Mouse (Mus musculus): ENCODE data around the gene Trip6.
A peak's percentile ranks its signal among the peaks of the same experiment; 100 is the strongest.

The Trip6 gene

DNA sequence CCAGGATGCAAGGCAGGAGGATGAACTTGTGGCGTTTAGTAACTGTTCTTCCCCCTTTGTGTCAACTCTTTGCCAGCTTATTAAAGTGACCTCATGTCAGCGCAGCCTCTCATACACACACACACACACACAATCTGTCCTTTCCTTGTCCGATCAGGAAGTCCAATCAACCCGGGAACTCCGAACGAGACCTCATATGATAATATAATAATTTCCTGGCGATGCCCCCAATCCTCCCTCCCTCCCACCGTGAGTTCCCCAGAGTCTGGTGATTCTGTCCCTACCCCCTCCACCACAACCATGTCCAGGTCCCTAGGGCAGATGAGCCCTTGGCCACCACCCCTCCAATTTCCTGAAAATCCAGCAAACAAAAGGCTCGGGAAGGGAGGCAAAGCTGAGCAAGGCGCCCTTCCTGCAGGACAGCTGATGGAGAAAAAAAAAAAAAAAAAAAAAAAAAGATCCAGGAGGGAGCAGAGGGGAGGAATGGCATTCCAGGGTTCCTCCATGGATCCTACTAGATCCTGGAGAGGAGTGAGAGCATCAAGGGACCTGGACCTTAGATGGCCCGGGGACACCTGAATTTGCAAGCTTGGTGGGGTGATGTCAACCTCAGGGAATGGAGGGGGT, 24.6 kb upstream of the Trip6 start:
- no peak for DNase-seq (ENCODE audit: low read depth)

DNA sequence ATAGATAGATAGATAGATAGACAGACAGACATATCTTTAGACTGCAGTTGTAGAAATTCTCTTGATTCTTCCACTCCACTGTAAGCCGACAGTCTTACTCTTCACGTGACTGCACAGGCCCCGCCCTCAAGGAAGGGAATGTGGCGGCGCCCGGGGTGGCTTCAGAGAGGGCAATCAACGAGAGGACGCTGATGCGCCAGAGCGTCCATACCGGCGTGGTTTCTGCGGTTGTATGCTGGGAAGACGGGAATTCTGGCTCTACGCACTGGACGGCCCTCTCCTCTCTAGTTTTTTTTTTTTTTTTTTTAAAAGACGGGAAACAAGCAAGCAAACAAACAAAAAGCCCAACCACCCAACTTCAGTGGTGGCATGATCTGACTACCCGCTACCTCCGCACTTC, 24.1 kb upstream of the Trip6 start:
- peak; percentile 72 for DNase-seq (ENCODE audit: low read depth)

DNA sequence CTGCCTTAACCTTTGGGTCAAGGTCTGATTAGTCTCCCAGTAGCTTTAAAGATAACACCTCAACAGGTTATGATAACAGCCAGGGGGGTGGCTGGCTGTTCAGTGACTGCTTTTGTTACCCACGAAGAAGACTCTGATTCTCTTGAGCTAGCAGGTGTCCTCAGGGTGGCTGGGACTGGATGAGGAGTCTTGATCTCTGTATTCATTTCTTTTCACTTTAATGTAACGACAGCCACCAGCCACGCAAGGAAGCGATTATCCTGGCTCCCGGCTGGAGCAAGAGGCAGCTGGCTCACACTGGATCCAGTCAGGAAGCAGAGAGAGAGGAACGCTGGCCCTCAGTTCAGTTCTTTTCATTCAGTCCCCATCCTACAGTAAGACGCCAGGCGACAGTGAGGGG, 23.0 kb upstream of the Trip6 start:
- DNase-seq (ENCODE audit: low read depth), result no peak

DNA sequence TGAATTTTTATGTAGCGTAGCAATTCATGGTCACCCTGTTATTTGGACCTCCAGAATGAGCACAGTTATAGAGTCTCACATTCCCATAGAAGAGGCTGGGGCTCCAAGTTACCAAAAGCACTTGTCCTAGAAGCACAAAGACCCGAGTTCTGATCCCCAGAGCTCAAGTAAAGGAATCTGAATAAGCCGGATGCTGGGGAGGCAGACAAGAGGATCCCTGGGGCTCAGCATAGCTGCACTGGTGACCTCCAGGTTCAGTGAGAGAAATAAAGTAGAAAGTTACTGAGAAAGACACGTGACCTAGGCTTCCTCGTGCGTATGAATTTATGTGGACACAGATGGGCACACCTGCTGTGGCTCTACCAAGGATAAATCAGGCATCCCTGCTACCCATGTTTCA, 20.9 kb upstream of the Trip6 start:
- no peak for DNase-seq (ENCODE audit: low read depth)

DNA sequence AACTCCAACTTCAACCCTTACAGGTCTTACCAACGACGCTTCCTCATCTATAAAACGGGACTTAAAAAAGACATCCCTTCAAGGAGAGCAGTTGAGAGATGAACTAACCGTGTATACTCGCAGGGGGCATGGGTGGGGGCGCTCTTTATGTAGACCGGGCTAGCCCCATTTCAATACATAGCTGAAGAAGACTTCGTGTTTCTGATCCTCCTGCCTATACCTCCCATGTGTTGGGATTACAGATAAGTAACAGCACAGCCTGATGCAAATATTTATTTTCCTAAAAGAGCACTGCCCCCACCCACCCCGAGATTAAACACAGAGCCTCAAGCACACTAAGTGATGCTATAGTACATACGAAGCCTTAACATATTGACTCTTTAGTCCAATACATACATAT, 20.1 kb upstream of the Trip6 start:
- DNase-seq (ENCODE audit: low read depth), result no peak

DNA sequence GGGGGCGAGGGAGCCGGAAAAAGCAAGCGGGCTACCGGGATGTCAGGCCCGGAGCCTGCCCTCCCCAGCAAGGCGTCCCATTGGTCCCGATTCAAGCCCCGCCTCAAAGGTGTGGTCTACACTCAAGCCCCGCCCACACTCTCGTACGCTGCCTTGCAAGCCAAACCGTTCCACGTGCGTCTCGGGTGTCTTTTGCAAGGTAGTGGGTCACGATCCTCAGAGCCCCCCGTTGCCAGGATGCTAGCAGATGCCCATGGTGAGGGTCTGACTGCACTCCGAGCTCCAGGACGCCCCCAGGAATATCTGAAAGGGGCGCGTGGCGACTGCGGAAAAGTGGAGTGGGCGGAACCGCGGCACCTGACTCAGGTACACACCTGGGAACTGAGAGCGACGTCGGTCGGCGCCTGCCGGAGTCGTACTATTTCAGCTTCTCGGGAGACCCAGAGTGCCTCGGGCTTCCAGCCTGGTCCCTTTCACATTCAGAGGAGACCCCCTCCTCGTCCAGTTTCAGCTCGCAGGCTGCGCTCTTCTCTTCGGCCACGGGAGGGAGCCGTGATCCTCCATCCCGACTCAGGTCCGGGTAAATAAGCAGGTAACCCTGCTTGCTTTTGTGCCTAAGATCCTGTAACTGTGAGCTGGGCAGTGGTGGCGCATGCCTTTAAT, 19.4 kb upstream of the Trip6 start, which contains the start of gene Slc12a9:
TSS of gene Slc12a9 (minus strand) at position 86 of the 663 bp plus-strand sequence.
- peak; percentile 86 for DNase-seq (ENCODE audit: low read depth)

DNA sequence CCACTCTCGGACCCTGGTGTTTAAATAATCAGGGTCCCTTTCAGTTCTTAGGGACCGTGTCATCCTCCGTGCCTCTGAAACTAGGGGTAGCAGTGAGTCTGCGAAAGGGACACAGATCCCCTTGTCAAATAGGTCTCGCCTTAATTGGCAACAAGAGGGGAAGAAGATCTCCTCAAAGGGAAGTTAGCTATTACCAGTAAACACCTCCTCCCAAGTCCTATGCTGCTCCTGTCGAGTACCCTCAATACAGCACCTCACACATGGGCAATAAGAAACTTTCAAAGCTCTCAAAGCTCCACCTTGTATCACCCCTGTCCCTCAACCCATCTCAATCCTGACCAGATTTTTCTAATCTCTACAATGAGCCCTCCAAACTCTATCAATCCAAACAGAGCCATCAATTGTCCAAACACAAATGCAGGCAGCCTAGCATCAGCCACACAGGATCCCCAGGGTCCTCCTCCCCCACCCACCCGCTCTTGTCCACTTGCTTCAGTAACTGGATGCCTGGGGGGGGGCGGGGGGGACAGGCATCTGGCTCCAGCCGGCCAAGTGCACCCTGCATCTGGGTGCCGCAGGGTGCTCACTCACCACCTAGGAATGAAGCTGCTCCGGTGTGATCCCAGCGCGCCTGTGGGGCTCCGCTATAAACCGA, 18.8 kb upstream of the Trip6 start:
- no peak for DNase-seq (ENCODE audit: low read depth)

DNA sequence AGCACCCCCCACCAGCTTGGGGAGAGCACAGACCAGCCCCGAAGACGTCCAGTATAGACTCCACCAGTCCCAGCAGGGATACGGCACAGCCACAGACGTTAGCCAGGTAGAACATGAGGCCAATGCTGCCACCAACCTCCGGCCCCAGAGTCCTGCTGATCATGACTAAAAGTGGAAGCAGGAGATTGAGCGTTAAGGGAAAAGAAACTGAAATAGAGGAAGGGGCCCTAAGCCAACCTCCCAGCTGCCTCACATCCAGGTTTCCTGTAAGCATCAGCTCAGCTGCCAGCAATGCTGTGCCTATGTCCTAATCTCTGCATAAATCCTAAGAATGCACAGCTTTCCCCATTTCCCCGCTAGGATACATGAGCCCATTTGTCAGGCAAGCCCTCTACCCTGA, 16.7 kb upstream of the Trip6 start:
- DNase-seq (ENCODE audit: low read depth), result no peak

DNA sequence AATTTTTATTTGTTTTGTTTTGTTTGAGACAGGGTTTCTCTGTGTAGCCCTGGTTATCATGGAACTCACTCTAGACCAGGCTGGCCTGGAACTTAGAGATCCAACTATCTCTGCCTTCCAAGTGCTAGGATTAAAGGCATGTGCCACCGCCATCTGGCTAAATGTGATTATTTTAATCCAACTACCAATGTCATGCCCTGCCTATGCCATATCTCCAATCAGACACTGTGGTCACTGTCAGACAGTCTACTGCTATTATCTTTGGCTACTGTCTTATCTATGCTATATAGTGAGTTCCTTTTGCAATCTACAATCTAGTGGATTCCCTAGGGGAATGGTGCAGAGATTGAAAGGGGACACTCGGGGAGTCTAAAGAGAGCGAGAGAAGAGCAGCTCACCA, 6.8 kb upstream of the Trip6 start:
- no peak for DNase-seq (ENCODE audit: low read depth)

DNA sequence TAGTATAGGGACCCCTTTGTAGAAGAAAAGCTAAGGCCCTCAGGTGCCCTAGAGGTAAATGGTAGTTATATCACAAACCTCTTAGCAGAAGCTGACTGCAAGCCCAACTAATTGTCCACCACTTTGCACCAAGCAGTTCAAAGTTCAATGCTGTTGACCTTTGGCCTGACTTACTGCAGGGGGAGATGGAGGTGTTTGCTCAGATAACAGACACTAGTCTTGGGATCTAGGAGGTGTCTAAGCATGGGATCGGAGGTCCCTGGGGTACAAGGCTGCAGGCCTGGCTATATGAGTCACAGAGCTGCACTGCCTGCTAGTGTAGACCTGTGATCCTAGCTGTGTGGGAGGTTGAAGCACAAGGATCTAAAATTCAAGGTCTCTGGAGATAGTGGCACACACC, 4.4 kb upstream of the Trip6 start:
- DNase-seq (ENCODE audit: low read depth), result no peak

DNA sequence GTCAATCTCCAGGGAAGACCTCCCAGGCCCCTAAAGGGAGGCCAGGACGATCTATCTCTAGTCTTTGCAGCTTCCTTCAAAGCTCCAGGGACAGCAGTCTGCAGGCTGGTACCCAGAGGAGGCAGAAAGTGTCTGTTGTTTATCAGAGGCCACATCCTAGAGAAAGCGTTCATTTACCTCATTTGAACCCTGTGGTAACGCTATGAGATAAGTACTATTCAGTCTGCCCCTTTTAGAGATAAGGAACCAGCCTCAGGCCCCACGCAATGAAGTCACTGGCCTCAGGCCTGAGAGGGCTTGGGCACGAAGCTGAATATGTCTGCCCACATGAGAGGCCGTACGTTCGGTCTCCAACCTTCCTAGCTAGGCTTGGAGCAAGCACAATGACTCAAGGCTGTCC, 3.2 kb upstream of the Trip6 start:
- DNase-seq (ENCODE audit: low read depth), result no peak

DNA sequence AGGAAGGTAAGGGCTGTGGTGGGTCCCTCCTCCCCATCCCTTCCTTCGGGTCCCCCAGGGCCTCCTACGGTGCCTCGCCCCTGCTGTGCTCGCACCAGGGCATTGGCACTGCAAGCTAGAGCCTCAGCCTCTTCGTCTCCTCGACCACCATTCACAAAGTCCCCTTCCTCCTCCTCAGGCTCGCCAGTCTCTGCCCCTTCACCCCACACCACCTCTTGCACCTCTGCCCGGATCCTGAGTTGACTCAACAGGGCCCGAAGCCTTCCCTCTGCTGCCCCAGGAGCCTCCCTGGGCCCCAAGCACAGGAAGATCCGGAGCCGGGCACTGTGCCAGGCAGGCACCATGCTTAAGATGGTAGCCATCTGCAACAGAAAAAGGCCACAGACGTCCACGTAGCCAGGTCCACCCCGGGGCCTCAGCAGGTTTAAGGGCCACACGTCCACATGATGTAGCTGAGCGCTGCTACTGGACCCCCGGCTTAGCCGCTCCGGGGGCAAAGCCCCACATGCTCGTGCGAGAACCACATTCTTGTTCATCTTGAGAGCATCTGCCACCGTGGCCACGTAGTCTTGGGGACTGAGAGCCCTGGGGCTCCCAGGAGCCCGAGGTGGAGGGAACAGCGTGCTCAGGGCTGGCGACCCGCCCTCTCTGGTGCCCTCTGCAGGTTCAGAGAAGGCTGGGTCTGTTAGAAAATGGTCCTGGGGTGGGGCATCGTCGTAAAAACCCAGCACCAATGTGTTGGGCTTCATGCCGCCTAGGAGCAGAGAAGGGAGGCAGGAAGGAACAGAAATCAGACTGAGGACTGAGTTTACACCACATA, 1.1 kb upstream of the Trip6 start:
- DNase-seq (ENCODE audit: low read depth), result no peak

DNA sequence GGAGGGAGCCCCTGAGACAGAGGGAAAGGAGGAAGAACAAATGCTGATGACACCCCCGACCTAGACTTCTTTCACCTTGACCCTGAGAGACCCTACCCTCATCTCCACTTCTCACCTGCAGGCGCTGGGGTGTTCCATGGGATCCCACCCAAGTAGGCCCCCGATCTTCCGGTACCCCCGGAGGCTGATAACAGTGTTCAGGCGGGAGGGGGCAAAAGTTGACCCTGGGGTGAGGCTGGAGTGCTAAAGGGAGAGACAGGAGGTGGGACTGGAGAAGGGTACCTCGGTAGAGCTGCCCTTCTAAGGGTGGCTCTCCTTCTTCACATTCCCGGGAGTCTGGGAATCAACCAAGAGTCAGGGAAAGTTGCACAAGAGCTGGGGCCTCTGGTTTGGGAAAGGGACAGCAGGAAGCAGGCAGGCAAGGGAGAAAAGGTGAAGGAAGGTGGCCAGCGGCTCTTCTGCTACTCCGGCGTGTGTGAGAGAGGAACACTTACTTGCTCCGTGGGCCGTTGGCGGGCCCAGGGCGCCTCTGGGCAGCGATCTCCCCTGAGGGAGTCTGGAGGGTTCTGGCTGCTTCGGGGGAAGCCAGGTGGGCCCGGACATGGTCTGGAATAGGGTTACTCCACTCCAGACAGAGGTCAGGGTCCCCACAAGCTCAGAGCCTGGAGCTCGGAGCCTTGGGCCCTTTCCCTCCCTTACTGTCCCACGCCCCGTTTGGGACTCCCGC, 575 bp downstream of the Trip6 start:
- no peak for DNase-seq (ENCODE audit: low read depth)

DNA sequence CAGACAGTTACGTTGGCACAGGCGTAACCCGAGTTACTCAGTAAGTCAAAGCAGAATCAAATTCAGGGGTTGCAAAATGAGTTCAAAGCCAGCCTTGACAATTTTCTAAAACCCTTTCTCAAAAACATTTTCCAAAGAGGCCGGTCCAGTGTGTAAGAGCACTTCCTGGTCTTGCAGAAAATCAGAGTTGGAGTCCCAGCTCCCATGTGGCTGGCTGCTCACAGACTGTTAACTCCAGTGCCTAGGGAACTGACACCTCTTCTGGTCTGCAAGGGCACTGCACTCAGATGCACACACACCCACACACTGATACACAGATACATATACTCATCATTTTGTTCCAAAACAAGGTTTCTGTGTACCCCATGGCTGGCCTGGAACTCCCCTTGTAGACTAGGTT, 5.8 kb downstream of the Trip6 start:
- no peak for DNase-seq (ENCODE audit: low read depth)

DNA sequence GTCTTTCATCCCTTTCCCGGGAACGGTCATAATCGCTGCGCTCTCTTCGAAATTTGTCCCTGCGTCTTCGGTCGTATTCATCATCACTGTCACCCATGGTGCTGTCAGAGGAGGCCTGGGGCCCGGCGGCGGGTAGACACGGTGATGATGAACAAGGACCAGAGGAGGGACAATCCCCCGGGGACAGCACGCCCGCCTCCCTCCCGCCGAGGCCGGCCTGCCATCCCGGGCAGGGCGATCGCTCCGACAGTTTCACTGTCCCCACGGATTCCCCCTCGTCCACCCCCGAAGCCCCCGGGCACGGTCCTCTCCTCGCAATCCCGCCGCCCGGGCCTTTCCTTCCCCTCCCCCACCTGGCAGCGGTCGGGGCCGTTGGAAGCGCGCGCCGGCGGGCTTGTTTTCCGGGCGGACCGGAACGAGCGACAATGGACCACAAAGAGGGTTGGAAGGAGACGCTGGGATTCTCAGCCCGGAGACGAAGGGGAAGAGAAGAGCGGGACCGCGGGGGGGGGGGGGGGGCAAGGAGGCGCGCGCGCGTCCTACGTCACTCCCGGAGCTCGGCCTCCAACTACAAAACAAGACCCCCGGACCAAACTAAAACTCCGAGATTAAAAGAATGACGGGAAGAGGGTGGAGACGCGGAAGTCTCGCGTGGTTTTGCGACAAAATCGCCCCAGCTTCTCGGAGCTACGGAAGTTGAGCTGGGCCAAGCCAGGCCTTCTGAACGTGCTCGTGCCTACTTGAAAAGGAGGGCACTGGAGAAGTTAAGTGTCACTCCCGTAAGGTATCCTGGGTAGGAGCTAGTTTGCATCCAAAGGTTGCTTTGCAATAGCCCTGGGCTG, 6.9 kb downstream of the Trip6 start, which contains the start of gene Srrt:
TSS of gene Srrt (minus strand) at position 604 of the 842 bp plus-strand sequence.
- DNase-seq (ENCODE audit: low read depth), result peak; percentile 93

DNA sequence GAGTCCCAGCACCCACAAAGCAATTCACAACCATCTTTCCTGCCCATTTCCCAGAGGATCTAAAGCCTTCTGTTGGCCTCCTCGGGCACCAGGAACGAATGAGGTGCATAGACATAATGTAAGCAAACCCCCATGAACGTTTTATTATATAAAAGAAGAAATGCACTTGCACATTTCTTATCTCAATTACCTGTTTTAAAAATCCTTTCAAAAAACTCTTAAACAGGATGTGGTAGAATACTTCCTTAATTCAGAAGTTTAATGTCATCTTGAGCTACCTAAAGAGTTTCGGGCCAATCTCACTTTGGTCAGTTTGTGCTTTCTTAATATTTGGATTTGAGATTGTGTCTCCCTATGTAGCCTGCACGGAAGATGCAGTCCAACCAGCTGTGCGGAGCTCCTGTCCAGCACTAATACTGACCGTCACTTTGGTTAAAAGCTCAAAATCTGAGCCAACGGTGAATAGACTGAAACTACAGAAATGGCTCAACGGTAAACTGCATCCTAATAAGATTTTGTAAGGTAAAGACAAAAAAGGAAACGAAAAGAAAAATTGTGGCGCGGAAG, 7.7 kb downstream of the Trip6 start:
- no peak for DNase-seq (ENCODE audit: low read depth)

DNA sequence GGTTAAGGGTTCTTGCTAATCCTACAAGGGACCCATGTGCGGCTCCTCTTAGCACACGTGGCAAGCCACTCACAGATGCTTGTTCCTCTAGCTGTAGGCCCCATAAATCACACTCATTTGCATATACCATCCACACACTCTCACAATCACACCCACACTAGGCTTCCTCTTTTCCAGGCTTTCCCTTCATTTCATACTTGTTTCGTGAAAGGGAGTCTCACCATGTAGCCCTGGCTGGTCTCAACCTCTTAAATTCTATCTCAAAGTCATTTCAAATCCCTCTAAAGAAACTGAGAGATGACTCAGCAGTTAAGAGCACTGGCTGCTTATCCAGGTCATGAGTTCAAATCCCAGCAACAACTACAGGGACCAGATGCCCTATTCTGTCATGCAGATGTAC, 8.4 kb downstream of the Trip6 start:
- no peak for DNase-seq (ENCODE audit: low read depth)

DNA sequence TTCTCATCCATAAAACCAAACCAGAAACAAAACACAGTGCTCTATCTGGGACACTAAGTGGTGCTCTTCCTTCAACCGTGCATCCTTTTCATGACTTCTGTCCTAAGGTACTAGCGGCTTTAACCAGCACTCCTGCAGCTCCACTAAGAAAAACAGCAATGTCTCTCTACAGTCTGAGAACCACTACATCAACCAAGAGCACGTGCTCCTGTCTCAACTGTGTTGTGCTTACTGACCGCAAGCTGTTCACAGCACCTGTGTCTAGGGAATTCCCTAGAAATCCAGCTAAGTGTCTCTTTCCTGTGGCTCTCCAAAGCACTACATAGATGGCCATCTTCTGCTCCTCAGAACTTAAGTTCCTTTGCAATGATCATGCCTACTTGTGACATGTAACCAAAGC, 9.4 kb downstream of the Trip6 start:
- DNase-seq (ENCODE audit: low read depth), result no peak

DNA sequence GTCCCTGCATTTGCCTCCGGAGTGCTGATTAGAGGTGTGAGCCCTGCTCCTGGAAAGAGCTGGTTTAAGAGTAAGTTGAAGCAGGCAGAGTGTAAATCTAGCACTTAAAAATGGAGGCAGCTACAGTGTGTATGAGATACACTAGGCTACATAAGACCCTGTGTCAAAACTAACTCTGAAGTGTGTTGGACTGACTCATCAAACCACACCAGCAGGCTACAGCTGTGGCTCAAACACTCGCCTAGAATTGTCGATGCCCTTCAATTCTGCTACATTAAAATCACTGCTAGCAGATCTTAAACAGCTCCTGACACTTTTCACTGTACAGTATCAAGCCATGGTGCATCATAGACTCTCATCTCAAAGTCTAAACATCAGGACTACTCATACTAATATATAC, 10.0 kb downstream of the Trip6 start:
- DNase-seq (ENCODE audit: low read depth), result no peak

DNA sequence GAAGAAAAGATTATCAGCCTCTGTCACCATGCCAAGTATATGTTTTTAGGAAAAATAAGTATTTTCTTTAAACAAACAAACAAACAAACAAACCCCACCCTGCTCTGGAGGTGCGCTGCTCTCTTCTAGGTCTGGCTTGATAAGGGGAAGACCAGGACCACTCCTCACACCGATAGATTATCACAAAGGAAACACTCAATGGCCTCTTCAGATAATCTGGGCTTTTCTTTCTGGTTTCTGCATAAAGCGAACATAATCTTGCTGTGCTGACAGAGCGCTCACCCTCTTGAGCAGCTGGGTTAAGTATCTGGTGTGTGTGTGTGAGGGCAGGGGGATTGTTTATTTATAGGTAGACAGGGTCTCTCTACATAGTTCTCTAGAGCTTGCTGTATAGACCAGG, 10.6 kb downstream of the Trip6 start:
- DNase-seq (ENCODE audit: low read depth), result no peak

DNA sequence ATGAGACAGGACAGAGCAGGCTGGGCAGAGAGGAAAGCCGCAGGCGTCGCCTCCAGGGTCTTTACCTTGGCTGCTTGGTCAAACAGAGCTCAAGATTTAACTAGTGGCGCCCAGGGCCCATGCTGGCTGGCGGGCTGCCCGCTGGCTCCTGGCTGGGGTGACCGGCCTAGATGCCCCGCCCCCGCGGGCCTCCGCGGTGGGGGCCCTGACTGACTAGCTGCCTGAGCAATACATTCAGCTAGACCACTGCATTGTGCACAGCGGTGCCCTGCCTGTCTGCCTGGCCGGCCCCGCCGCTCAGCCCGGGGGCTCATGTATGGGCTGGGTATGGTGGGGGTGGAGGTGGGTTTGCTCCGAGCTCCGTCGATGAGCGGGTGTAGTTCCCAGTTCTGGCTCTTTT, 13.0 kb downstream of the Trip6 start:
- no peak for DNase-seq (ENCODE audit: low read depth)
